Mouse (Mus musculus) retina, adult 2 months (tissue): ENCODE data around the gene Slc25a28.

Source experiments
- DNase-seq: peaks from one replicate; pipeline ENCODE4 v3.0.0-alpha.2; 2012; ENCODE audit warnings: low read depth, low spot score

The Slc25a28 gene

DNA sequence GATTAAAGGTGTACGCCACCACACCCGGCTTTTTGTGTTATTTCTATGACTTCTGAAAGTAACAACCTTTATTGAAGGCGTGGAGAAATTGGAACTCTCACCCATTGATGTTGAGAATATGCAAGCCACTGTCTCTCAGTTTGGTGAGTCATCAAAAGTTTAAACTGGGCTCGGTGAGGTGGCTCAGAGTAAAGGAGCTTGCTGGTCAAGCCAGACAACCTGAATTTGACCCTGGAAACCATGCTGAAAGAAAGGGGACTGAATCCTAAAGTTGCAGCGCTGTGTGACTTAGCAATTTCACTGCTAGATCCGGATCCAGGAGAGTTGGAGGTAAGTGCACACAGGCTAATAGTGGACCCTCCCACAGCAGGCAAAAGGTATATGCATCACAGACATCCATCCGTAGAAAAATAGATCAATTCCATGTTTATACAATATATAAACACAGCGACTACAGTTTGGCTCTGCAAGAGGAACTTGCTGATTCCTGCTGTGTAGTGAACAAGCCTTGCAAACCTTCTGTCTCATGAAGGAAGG, 3.9 kb upstream of the Slc25a28 start:
- DNase-seq = no peak

- DNase-seq = no peak
These were observed 1.1 kb upstream of the Slc25a28 start for GRCm38 (mm10) chr19:43675525-43676400.

GRCm38 (mm10) chr19:43674316-43674689, 378 bp downstream of the Slc25a28 start:
- DNase-seq = no peak

- no peak for DNase-seq
These were observed 967 bp downstream of the Slc25a28 start for GRCm38 (mm10) chr19:43673513-43674315.

DNA sequence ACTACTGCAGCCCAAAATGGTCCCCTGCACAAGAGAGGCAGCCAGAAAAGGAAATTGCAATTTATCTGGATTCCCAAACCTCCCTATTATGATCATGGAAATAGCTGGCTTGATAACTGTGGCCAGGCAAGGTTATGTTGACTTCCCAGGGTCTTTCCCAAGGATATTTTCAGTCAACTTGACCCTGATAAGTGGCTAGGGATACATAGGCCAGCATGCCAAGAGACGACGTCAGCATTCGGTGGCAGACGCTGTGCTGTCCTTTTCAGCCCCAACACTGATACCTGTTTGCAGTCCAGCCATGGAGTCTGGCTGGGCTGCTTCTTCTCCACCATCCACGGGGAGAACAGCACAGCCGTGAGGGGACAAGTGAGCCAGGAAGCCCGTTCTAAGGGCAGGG, 3.6 kb downstream of the Slc25a28 start:
- no peak for DNase-seq

DNA sequence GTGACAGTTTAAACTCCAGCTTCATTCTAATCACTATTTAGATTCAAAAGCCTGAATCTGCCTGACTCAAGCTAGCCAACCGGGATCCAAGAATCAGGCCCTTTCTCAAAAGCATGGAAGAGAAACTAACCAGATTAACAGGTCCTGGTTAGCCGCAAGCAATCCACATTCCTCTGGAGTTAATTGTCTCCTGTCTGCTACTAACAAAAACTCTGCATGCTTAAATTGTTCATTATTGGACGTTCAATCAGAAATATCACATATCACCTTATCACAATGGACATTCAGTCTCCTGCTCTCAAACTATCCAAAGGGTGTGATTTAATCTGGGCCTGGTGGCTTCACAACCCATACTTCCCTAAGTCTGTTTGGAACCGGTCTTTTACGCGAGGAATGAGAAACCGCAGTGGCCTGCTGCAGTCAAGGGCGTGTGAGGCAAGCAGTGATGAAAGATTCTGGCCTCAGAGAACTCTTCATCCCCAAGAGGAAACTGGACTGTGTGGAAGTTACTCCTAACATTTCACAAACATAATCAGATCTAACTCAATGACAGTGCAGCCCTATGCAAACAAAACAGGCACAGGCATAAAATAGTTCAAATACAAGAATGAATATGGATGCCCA, 5.4 kb downstream of the Slc25a28 start:
- no peak for DNase-seq

- DNase-seq = no peak
These were observed 7.3 kb downstream of the Slc25a28 start for GRCm38 (mm10) chr19:43667430-43667809.

- no peak for DNase-seq
These were observed 7.8 kb downstream of the Slc25a28 start for GRCm38 (mm10) chr19:43666661-43667429.

DNA sequence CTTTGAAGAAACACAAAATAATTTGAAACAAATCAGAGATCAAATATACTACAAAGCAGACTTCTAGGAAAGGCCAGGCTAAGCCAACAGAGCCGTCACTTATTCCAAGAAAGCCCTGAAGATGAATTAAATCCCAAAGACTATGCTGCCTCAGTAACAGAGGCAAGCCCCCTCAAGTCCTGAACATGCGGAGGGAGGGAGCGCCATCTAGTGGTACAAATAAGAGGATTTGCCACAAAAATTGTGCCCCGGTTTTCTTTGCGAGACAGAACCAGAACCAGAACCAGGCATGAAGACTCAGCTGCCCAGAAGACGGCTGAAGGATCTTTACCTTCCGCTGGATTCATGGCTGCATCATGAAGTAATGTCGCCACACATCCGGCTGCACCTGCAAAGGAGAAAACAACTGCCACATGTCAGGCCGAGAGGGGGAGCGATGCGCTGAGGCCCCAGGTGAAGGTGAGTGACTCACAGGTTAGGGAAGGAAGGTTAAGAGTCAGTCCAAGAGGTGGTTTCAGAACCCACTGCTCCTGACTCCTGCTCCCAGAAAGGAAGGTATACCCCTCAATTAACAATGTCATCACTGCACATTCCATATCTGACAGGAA, 9.1 kb downstream of the Slc25a28 start:
- no peak for DNase-seq

DNA sequence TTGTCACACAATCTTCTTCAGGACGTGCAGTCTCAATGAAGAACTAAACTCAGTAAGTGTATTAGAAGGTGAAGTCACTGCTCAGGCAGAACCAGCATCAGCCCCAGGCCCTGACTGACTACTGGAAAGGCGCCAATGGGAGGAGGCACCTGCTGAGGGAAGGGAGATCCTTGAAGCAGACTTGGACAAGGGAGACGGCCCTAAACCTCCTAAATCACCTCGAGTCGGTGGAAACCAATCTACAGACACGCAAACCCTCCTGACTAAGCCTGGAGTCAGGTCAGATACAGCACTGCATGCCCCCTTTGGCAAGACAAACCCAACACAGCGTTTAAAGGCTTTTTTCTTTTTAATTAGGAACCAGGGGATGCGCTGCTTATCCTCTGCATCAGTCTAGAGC, 11.2 kb downstream of the Slc25a28 start:
- no peak for DNase-seq

- DNase-seq = no peak
These were observed 12.3 kb downstream of the Slc25a28 start for GRCm38 (mm10) chr19:43662176-43662967.

DNA sequence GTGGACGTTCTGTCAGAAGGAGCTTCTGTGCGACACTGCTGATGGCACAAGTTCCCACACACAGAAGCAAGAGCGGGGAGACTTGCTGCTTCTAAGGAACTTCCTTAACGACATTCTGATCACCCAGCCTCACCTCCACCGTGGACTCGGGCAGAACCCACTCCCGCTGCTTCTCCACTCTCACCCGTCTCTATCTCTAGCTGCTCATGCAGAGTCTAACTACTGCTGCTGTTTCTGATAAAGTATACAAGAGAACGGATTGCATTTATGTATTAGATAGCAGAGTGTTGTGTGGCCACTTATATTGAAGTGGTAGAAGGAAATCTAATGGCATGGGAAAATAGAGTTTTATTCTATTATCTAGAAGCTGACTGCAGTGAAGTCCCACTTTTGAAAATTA, 13.9 kb downstream of the Slc25a28 start:
- no peak for DNase-seq

DNA sequence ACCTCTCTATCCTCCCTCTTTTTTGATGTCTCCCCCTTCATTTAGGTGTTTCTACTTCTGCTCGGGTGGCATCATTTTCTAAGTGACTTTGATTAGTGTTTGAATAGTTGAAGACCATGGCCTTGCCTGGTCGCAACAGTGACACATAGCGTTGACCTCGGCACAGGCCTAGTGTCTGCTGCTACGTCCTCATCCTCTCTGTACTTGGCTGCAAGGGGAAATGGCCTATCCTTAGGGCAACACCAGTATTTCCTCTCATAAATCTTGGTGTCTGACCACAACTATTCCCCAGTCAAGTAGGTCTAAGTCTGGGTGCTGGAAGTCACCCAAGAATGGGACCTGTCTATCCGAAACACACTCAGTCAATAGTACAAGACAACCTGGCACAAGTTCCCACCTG, 15.0 kb downstream of the Slc25a28 start:
- DNase-seq = no peak

DNA sequence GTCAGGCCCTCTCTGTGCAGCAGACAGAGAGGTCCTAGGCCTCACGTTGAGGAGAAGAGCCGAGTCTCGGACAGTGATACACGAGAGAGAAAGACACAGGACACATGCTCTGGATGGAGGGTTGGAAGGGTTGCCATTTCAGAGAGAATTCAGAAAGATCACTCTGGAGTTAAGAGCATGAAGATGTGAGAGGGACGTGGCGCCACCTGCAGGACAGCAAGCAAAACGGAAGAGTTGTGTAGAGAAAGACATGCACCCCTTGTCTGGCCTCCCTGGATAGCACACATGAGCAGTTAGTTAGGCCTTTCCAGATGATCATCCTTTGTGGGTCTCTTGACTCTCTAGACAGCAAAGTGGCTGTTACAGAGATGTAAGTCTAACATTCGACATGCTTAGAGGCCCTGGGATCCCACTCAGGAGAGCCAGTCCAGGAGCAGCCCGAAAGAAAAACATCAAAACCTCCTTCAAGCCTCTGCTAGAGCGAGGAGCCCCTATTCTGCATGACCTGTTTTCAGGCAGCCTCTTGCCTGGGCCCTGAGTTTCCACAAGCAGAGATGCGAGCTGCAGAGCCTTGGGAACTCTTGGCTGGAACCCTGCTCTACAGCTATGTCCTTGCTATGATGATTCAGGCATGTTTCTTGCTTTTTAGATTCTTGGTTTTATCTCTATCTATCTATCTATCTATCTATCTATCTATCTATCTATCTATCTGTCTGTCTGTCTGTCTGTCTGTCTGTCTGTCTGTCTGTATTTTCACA, 18.8 kb downstream of the Slc25a28 start:
- no peak for DNase-seq

GRCm38 (mm10) chr19:43651241-43651785, 23.4 kb downstream of the Slc25a28 start:
- DNase-seq = no peak

GRCm38 (mm10) chr19:43648343-43648742, 26.3 kb downstream of the Slc25a28 start:
- DNase-seq = no peak

- DNase-seq = no peak
These were observed 27.4 kb downstream of the Slc25a28 start for GRCm38 (mm10) chr19:43647261-43647660.

DNA sequence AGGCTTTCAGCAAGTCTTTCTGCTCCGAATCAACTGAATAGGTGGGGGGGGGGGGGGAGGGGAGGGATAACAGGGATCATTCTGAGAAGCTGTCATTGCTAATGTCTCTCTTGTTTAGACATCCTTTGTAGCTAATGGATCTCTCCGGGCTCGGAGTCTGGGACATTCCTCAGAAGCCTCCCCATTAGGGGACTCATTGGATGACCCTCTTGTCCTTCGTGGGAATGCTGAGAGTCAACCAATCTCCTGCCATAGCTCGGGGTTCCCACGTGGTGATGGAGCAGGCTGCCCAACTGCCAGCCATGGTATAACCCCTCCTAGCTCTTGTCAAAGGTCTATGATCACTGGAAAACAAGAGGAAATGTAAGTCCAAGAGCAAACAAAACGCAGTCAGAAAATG, 27.8 kb downstream of the Slc25a28 start:
- DNase-seq = no peak

GRCm38 (mm10) chr19:43645508-43645907, 29.2 kb downstream of the Slc25a28 start:
- no peak for DNase-seq
